ENCODE assay signal across 10 mouse cellular contexts in the genomic region with DNA sequence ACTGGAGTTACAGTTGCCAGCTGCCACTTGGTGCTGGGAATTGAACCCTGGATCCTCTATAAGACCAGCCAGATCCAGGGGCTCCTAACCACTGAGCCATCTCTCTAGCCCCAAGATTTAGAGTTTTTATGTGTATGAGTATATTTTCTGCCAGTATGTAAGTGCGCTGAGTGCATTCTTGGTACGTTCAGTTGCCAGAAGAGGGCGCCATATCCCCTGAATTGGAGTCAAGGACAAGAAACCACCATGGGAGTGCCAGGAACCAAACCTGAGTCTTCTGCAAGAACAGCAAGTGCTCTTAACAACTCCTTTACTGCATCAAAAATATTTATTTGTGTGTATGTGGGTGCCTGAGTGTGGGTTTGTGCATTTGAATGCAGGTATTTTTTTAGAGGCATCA. TPM values are rescaled to one million over a fixed set of nuclear protein-coding genes. Genes with fewer than 3 reads are reported as not detected.
DNase-seq lines count a peak whose midpoint lies in the region; ATAC-seq lines count a peak whose summit lies in the region.
"Had no signal": no experiment of that assay in that cellular context is flagged by ENCODE, and none has a peak within 500 bp of the region (broad histone marks: within the 10 kb centered on the region; RNA-seq: fewer than 3 reads in every experiment).

No protein-coding gene starts in this region.

- H3K9ac ChIP-seq in heart, embryonic 12.5 days = no peak overlapping the region
- H3K9ac ChIP-seq: embryonic facial prominence, embryonic 12.5 days; liver, embryonic 15.5 days had no signal

- no peak overlapping the region for H3K27ac ChIP-seq in heart, embryonic 12.5 days (ENCODE audit: poor library complexity, severe bottlenecking)
- H3K27ac ChIP-seq: embryonic facial prominence, embryonic 12.5 days; liver, embryonic 15.5 days had no signal

- no peaks in the 10 kb centered on the region for H3K4me1 ChIP-seq in heart, embryonic 12.5 days (replicated peaks)
- H3K4me1 ChIP-seq: embryonic facial prominence, embryonic 12.5 days had no signal

- no peak overlapping the region for H3K4me2 ChIP-seq in heart, embryonic 12.5 days
- H3K4me2 ChIP-seq: embryonic facial prominence, embryonic 12.5 days; liver, embryonic 15.5 days had no signal

- H3K4me3 ChIP-seq in heart, embryonic 12.5 days = no peak overlapping the region
- H3K4me3 ChIP-seq: embryonic facial prominence, embryonic 12.5 days; liver, embryonic 15.5 days had no signal

- WGBS in heart, embryonic 12.5 days = 22% methylated on average over 3 of the region's 3 CpGs

- H3K27me3 ChIP-seq in heart, embryonic 12.5 days (replicated peaks) = no peaks in the 10 kb centered on the region
- H3K27me3 ChIP-seq: embryonic facial prominence, embryonic 12.5 days; liver, embryonic 15.5 days had no signal

- H3K36me3 ChIP-seq in heart, embryonic 12.5 days = peaks cover 7% of the 10 kb centered on the region

- H3K9me3 ChIP-seq in heart, embryonic 12.5 days (replicated peaks) = no peaks in the 10 kb centered on the region; the same call in 1 of the 2 replicates
- H3K9me3 ChIP-seq: embryonic facial prominence, embryonic 12.5 days; liver, embryonic 15.5 days had no signal

- DNase-seq in heart, adult 8-10 months (ENCODE audit: low spot score) = peak; percentile 48
- DNase-seq in 416B (ENCODE audit: low read depth) (peak; percentile 91), WW6 (ENCODE audit: low read depth, low spot score) (peak; percentile 86)
- peak; percentile 78 for DNase-seq in embryo, embryonic 11 days
- DNase-seq in kidney, postnatal 25 days = peak; percentile 51 to 80
- peak; percentile 17 for DNase-seq in yolk sac, embryonic 10.5 days (ENCODE audit: low spot score)

- no peak for ATAC-seq in heart, embryonic 12.5 days (ENCODE audit: insufficient number of reproducible peaks, low FRiP score)
- ATAC-seq in neutrophil, adult 5-6 weeks (ENCODE audit: extremely low read depth, insufficient number of reproducible peaks, low FRiP score, poor library complexity, severe bottlenecking) = peak; percentile 41; the same call in 1 of the 2 replicates

RNA-seq across cellular contexts. Expression of gene Polr2a, which starts 29.4 kb away (rescaled TPM):
- total RNA-seq in heart, adult 8-10 months (2022) = 10 to 100 TPM; 28.5 to 35.7 (median 32.9) TPM
- polyA plus RNA-seq in heart, embryonic 12.5 days (2016; fragmentation: Nextera tagmentation; extraction: Ambion mirVana) = 23.7 and 25.2 TPM in 2 replicates
- 40.2 and 59.4 TPM in 2 replicates for total RNA-seq in neutrophil, adult 5-6 weeks (2017)

RNA-seq across cellular contexts. Expression of gene Slc35g3, which starts 32.7 kb away (rescaled TPM):
- not detected for total RNA-seq in heart, adult 8-10 months (2022)
- 0.33 TPM in 2 replicates for polyA plus RNA-seq in heart, embryonic 12.5 days (2016; fragmentation: Nextera tagmentation; extraction: Ambion mirVana)
- not detected in 2 replicates for total RNA-seq in neutrophil, adult 5-6 weeks (2017)
- polyA plus RNA-seq: embryonic facial prominence, embryonic 12.5 days; liver, embryonic 15.5 days had no signal

RNA-seq across cellular contexts. Expression of gene Tnfsfm13, which starts 33.2 kb away (rescaled TPM):
- total RNA-seq in heart, adult 8-10 months (2022) = 1 to 10 TPM; 1.4 to 4.2 (median 3.1) TPM
- polyA plus RNA-seq in heart, embryonic 12.5 days (2016; fragmentation: Nextera tagmentation; extraction: Ambion mirVana) = 1.5 and 3.3 TPM in 2 replicates
- total RNA-seq in neutrophil, adult 5-6 weeks (2017) = 0.58 and 0.86 TPM in 2 replicates

RNA-seq across cellular contexts. Expression of gene Tnfsf12, which starts 33.4 kb away (rescaled TPM):
- 10 to 100 TPM; 14.9 to 19.6 (median 17.5) TPM for total RNA-seq in heart, adult 8-10 months (2022)
- 5.6 and 6.9 TPM in 2 replicates for polyA plus RNA-seq in heart, embryonic 12.5 days (2016; fragmentation: Nextera tagmentation; extraction: Ambion mirVana)
- total RNA-seq in neutrophil, adult 5-6 weeks (2017) = 0.70 and 0.74 TPM in 2 replicates

RNA-seq across cellular contexts. Expression of gene Zbtb4, which starts 36.6 kb away (rescaled TPM):
- 10 to 100 TPM; 43.7 to 52.4 (median 49.3) TPM for total RNA-seq in heart, adult 8-10 months (2022)
- polyA plus RNA-seq in heart, embryonic 12.5 days (2016; fragmentation: Nextera tagmentation; extraction: Ambion mirVana) = 2.9 and 3.3 TPM in 2 replicates
- 22.0 and 27.8 TPM in 2 replicates for total RNA-seq in neutrophil, adult 5-6 weeks (2017)

Comparison
In these comparisons a context has a peak if more than half of its experiments do, and no peak if none do; other contexts are left out.
1. DNase-seq: peak in every context shown above with its lines; median percentile 91 in 416B; 86 in WW6; 78 in embryo, embryonic 11 days; 66 in kidney, postnatal 25 days; 48 in heart, adult 8-10 months; 17 in yolk sac, embryonic 10.5 days.